Mouse (Mus musculus) hindbrain, embryonic 14.5 days (tissue): ENCODE results near the gene Nudt15. TPM values are rescaled to one million over a fixed set of nuclear protein-coding genes. Genes with fewer than 3 reads are reported as not detected.

Source experiments
- ATAC-seq: fragments of 200-750 bp; cut with Nextera tagmentation; 2 replicates; pipeline ENCODE4 v1.8.0; 2017; ENCODE audit warnings: moderate number of reproducible peaks, mild to moderate bottlenecking, moderate TSS enrichment, moderate library complexity; ENCODE audit not compliant: low FRiP score
- DNase-seq: peaks from one replicate; pipeline ENCODE4 v3.0.0-alpha.2; 2015; ENCODE audit warnings: low spot score
- H3K27ac ChIP-seq: fragments of 300-500 bp; sonication (generic); 2 replicates; pipeline ENCODE4 v1.5.1; 2014; ENCODE audit warnings: mild to moderate bottlenecking, moderate library complexity
- H3K27me3 ChIP-seq: fragments of 300-500 bp; sonication (generic); 2 replicates; pipeline ENCODE4 v1.6.1; 2014; ENCODE audit warnings: mild to moderate bottlenecking, low read length, mixed read lengths; ENCODE audit not compliant: control insufficient read depth, insufficient read depth
- H3K36me3 ChIP-seq: fragments of 300-500 bp; sonication (generic); replicated peaks from 2 replicates; pipeline ENCODE4 v1.6.1; 2014; ENCODE audit not compliant: control insufficient read depth, insufficient read depth
- H3K4me1 ChIP-seq: fragments of 300-500 bp; sonication (generic); replicated peaks from 2 replicates; pipeline ENCODE4 v1.6.1; 2014; ENCODE audit warnings: antibody characterized with exemption, low read length, mixed read lengths; ENCODE audit not compliant: control insufficient read depth, insufficient read depth
- H3K4me2 ChIP-seq: fragments of 300-500 bp; sonication (generic); replicated peaks from 2 replicates; pipeline ENCODE4 v1.6.1; 2014; ENCODE audit warnings: mild to moderate bottlenecking, moderate library complexity
- H3K4me3 ChIP-seq: fragments of 300-500 bp; sonication (generic); replicated peaks from 2 replicates; pipeline ENCODE4 v1.5.1; 2014; ENCODE audit warnings: mild to moderate bottlenecking, low read length
- H3K9ac ChIP-seq: fragments of 300-500 bp; sonication (generic); 2 replicates; pipeline ENCODE4 v1.6.1; 2014
- H3K9me3 ChIP-seq: fragments of 300-500 bp; sonication (generic); 2 replicates; pipeline ENCODE4 v1.6.1; 2016; ENCODE audit warnings: low read length; ENCODE audit not compliant: control insufficient read depth
- WGBS: fragments of 180-500 bp; shearing (Covaris S2); extraction: QIAGEN DNeasy Blood & Tissue Kit; methylation state at CpG from one replicate; pipeline ENCODE4 v1.1.7; 2014; 5-methylcytosine and 5-hydroxymethylcytosine counted together
- polyA plus RNA-seq: library from polyadenylated mRNA; unstranded; fragments of >200 nt; fragmentation: Nextera tagmentation; extraction: Ambion mirVana; gene quantifications from 2 replicates; pipeline ENCODE4 v1.2.1, GENCODE M21; 2014

Nudt15 gene
- polyA plus RNA-seq, 1 experiment from 2014 or later: 10.3 TPM

DNA sequence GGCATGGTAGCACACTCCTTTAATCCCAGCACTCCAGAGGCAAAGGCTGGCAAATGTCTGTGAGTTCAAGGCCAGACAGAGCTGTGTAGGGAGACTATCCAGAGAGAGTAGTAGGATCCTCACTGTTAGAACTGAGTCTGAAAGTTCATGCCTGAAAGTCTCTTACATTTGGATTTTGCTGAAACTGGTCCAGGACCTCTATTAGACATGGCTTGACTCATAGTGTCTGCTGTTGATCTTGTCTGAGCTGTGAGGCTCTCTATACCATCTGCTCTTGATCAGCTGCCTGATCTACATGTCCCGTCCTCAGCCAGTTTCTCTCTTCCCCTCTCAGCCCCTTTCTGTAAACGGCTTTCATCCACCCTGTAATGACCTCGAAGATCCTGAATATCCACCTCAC is 69.7 kb downstream of the Nudt15 start:
- no peak overlapping the region for H3K4me2 ChIP-seq
- no peaks in the 10 kb centered on the region for H3K27me3 ChIP-seq
- H3K27ac ChIP-seq: no peak overlapping the region
- no peaks in the 10 kb centered on the region for H3K9me3 ChIP-seq
- no peak overlapping the region for H3K4me3 ChIP-seq
- DNase-seq (no peak), ATAC-seq (no peak)
- H3K4me1 ChIP-seq: no peaks in the 10 kb centered on the region
- H3K9ac ChIP-seq: no peak overlapping the region
- H3K36me3 ChIP-seq: no peaks in the 10 kb centered on the region
- WGBS: 90% methylated on average over 3 of the region's 3 CpGs

DNA sequence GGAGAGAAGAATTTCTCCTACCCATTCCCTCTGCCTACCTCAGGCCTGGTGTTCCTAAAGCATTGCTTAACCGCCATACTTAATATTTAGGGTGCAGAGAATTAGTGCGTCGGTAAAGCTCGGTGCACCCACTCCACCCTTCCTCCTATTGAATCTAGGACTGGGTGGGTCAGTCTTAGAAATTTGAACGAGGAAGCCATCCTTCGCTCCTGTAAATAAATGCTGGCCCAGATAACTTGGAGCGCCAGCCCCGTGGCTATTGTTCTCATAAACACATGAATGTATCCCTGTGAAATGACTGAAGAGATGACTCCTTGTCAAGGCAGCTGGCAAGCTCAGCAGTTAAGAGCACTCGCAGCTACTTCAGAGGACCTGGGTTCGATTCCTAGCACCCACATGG is 71.0 kb downstream of the Nudt15 start:
- 95% methylated on average over 10 of the region's 10 CpGs for WGBS
- Histone ChIP-seq H3K27me3 (no peaks in the 10 kb centered on the region), H3K36me3 (no peaks in the 10 kb centered on the region), H3K4me1 (0 out of 2 replicates have a peak, but pooled peaks cover 5% of the 10 kb centered on the region), H3K9ac (no peak overlapping the region), H3K27ac (no peak overlapping the region), H3K4me2 (no peak overlapping the region), H3K4me3 (no peak overlapping the region), H3K9me3 (no peaks in the 10 kb centered on the region)
- DNase-seq (no peak), ATAC-seq (no peak)

DNA sequence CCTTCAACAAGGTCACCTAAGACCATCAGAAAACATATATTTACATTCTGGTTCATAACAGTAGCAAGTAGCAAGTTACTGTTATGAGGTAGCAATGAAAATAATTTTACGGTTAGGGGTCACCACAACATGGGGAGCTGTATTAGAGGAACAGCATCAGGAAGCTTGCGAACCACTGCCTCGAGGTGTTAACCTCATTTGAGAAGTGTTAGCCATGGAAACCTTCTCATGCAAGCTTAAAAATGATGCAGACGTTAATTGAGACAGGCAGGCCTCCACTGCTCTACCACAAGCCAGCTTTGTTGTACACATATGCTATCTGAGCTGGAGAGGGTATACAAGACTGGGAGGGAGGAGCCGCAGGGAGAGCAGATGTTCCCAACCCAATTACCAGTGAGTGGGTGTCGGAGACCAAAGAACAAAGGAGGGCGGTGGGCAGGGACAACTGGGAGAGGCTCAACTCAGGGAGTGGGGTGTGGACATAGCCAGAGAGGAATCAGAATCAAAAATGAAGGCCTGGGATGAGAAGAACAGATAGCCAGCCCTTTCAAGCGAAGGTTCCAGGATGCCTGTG is 71.6 kb downstream of the Nudt15 start:
- DNase-seq: no peak
- no peak overlapping the region for H3K9ac ChIP-seq
- no peaks in the 10 kb centered on the region for H3K9me3 ChIP-seq
- H3K36me3 ChIP-seq: no peaks in the 10 kb centered on the region
- no peaks in the 10 kb centered on the region for H3K27me3 ChIP-seq
- no peak overlapping the region for H3K4me3 ChIP-seq
- no peak overlapping the region for H3K27ac ChIP-seq
- H3K4me2 ChIP-seq: no peak overlapping the region
- ATAC-seq: no peak
- 0 out of 2 replicates have a peak, but pooled peaks cover 5% of the 10 kb centered on the region for H3K4me1 ChIP-seq
- WGBS: 67% methylated on average over 8 of the region's 8 CpGs

DNA sequence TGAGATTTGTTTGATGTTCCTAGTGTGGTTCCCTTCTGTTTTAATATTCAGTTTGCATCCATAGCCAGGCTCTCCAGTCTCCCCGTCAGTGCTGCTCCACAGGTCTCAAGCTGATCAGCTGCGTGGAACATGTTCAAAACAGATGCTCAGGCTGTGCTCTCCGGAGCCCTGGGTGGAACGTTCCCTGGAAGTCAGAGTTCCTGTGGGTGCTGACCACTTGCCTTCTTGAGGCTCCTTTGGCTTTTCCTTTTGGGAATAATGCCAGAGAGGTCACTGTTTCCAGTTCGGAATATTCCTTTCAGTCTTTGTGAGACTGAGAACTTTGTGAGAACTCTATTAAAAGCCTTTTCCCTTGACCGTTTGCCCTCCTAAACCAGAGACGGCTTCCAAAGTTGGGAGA is 72.5 kb downstream of the Nudt15 start:
- no peak for ATAC-seq
- H3K4me2 ChIP-seq: no peak overlapping the region
- DNase-seq: no peak
- no peak overlapping the region for H3K4me3 ChIP-seq
- WGBS: 64% methylated on average over 7 of the region's 7 CpGs
- no peak overlapping the region for H3K27ac ChIP-seq
- no peak overlapping the region for H3K9ac ChIP-seq
- H3K9me3 ChIP-seq: no peaks in the 10 kb centered on the region
- H3K4me1 ChIP-seq: 0 out of 2 replicates have a peak, but pooled peaks cover 5% of the 10 kb centered on the region
- no peaks in the 10 kb centered on the region for H3K27me3 ChIP-seq
- H3K36me3 ChIP-seq: no peaks in the 10 kb centered on the region

DNA sequence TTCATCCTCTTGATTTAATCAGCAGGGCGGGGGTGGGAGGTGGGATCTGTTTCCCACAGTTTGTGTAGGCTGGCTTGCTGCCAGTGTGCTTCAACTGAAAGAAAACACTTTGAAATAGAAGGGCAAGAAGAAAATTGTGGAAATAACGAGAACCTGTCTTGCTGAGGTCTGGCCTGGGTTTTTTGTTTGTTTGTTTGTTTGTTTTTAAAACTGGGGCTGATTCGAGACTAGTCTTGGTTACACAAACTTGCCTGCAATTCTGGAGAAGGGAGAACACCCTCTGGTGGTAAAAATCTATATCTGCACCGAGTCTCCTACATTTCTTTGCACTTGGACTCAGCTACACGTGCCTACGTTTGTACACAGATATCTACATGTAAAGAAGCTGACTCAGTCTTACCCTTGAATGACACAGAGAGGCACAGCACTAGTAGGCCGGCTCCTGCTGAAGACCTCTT is 73.4 kb downstream of the Nudt15 start:
- H3K36me3 ChIP-seq: no peaks in the 10 kb centered on the region
- DNase-seq (peak; percentile 55), ATAC-seq (peak; percentile 57; the same call in 1 of the 2 replicates)
- H3K9me3 ChIP-seq: no peaks in the 10 kb centered on the region
- no peak overlapping the region for H3K4me2 ChIP-seq
- H3K9ac ChIP-seq: no peak overlapping the region
- H3K4me3 ChIP-seq: no peak overlapping the region
- 26% methylated on average over 7 of the region's 7 CpGs for WGBS
- H3K27ac ChIP-seq: peak overlapping the region; percentile 41; the same call in 1 of the 2 replicates
- no peaks in the 10 kb centered on the region for H3K27me3 ChIP-seq
- 0 out of 2 replicates have a peak, but pooled peaks cover 5% of the 10 kb centered on the region for H3K4me1 ChIP-seq

DNA sequence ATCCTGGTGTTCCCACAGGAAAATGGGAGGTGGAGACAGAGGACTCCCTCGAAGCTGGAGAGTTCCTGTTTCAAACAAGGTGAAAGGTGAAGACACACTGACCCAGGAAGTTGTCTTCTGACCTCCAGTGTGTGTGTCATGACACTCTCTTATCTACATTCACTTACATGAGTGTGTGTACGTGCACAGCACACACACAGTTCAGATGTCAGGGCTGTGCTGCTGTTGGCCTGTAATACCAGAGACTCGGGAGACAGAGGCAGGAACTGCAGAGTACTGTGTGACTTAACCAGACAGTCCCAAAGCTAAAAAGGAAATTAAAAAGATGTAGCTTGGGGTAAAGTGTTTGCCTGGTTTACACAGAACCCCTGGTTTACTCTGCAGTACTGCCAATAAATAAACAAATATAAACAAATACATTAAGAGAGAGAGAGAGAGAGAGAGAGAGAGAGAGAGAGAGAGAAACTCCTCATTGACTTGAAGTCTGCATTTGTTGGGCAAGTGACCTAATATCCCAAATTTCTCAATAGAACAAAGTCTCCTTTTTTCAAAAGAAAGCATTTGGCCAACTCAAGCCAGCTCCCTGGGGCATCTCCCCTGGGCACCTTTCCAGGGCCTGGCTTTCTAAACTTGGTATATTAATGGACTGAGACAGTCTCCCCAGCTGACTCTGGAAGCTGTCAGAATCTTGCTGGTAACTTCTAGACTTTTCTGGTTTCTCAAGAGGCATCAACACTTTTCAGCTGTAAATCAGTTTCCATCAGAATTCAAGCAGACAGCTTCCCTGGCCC is 74.2 kb downstream of the Nudt15 start:
- no peak overlapping the region for H3K4me3 ChIP-seq
- H3K4me2 ChIP-seq: no peak overlapping the region
- WGBS: 54% methylated on average over 3 of the region's 3 CpGs
- no peak for ATAC-seq
- H3K36me3 ChIP-seq: no peaks in the 10 kb centered on the region
- H3K27me3 ChIP-seq: no peaks in the 10 kb centered on the region
- H3K9me3 ChIP-seq: no peaks in the 10 kb centered on the region
- peak overlapping the region; percentile 41; the same call in 1 of the 2 replicates for H3K27ac ChIP-seq
- peak; percentile 68 for DNase-seq
- 0 out of 2 replicates have a peak, but pooled peaks cover 5% of the 10 kb centered on the region for H3K4me1 ChIP-seq
- no peak overlapping the region for H3K9ac ChIP-seq

DNA sequence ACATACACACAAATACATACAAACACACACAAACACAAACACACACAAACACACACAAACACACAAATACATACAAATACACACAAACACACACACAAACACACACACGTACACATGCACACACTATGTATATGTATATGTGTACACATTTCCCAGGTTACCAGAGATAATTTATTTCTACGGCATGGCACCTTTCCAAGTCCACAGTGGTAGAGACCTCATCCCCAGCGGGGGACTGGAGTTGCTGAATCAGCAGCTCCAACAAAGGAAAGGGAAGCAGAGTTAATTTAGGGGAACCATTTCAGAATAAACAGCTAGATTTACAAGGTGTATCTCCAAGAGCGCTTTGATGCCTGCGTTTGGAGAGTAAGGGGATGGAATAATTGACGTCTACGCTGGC is 75.8 kb downstream of the Nudt15 start:
- 46% methylated on average over 7 of the region's 7 CpGs for WGBS
- DNase-seq (no peak), ATAC-seq (no peak)
- Histone ChIP-seq H3K4me3 (no peak overlapping the region), H3K4me2 (no peak overlapping the region), H3K36me3 (no peaks in the 10 kb centered on the region), H3K9ac (no peak overlapping the region), H3K27ac (no peak overlapping the region), H3K9me3 (no peaks in the 10 kb centered on the region), H3K27me3 (no peaks in the 10 kb centered on the region), H3K4me1 (0 out of 2 replicates have a peak, but pooled peaks cover 5% of the 10 kb centered on the region)

DNA sequence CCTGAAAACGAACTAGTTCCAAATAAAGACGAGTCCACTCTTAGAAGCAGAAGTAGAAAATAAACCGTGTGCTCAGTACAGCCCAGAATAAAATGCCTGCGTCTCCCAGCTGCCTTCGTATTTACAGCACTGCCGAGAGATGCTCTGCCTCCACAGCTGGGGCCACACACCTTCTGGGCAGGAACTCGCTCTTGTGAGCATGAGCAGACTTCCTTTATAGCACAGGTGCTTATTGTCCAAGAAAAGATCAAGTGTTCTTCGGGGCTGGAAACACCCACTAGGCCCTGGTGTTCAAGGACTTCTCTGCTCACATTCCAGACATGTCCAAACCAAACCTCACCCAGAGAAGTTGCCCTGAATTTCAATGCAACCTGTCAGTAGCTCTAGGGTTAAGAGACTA is 77.4 kb downstream of the Nudt15 start:
- ATAC-seq: no peak
- Histone ChIP-seq H3K4me2 (no peak overlapping the region), H3K4me1 (0 out of 2 replicates have a peak, but pooled peaks cover 5% of the 10 kb centered on the region), H3K4me3 (no peak overlapping the region), H3K9me3 (no peaks in the 10 kb centered on the region), H3K9ac (no peak overlapping the region), H3K27ac (no peak overlapping the region), H3K27me3 (no peaks in the 10 kb centered on the region), H3K36me3 (no peaks in the 10 kb centered on the region)
- no peak for DNase-seq
- WGBS: 85% methylated on average over 8 of the region's 8 CpGs

DNA sequence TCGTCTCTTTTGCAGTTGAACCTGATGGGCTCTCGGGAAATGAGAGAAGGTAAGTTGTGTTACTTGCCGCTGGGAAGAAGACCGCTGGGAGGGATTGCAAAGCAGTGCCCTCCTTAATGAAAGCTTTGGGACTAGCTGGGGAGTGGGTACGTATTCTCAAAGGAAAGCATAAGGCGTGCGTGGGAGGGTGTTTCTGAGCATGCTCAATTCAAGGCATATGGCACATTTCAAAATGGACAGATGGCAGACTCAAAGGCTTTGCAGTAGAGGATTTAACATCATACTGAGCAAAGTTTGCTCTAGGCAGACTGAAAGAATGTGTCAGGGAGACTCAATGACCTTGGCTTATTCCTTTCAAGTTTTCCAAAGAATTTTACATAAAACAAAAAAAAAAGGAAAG is 78.5 kb downstream of the Nudt15 start:
- H3K9ac ChIP-seq: no peak overlapping the region
- H3K9me3 ChIP-seq: no peaks in the 10 kb centered on the region
- H3K27ac ChIP-seq: no peak overlapping the region
- no peaks in the 10 kb centered on the region for H3K27me3 ChIP-seq
- 64% methylated on average over 7 of the region's 7 CpGs for WGBS
- ATAC-seq (no peak), DNase-seq (no peak)
- no peaks in the 10 kb centered on the region for H3K36me3 ChIP-seq
- H3K4me2 ChIP-seq: no peak overlapping the region
- no peak overlapping the region for H3K4me3 ChIP-seq
- H3K4me1 ChIP-seq: 0 out of 2 replicates have a peak, but pooled peaks cover 5% of the 10 kb centered on the region
